In the genomic region with DNA sequence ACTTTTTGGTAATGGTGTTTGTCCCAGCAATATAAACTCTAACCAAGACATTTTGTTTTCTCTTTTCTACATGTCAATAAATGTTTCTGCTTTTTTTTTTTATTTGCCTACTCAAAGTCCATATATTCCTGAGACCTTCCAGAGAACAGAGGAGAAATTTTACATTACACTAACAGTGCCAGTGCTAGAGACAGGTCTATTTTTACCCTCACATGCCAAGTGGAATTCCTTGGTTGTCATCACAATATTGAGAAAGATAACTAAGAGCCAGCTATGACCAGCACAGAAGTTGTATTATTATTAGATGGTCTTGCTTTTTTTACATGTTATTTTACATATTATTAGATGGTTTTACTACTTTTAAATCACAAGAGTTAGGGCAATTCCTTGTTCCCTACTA, we compare ENCODE assay signal across 24 mouse cellular contexts.
DNase-seq lines count a peak whose midpoint lies in the region; ATAC-seq lines count a peak whose summit lies in the region.
"Had no signal": no experiment of that assay in that cellular context is flagged by ENCODE, and none has a peak within 500 bp of the region (broad histone marks: within the 10 kb centered on the region; RNA-seq: fewer than 3 reads in every experiment).

No protein-coding gene starts in this region.

- no peak for ATAC-seq in heart, embryonic 11.5 days (replicated peaks; ENCODE audit: insufficient number of reproducible peaks, low FRiP score, low TSS enrichment)
- no peak for ATAC-seq in heart, embryonic 13.5 days (ENCODE audit: extremely low read depth, insufficient number of reproducible peaks, low FRiP score, low TSS enrichment)
- peak; percentile 81 for ATAC-seq in heart, embryonic 16.5 days (replicated peaks; ENCODE audit: extremely low read depth, insufficient read depth, low FRiP score)
- no peak for ATAC-seq in midbrain, embryonic 11.5 days (ENCODE audit: low FRiP score)
- ATAC-seq in midbrain, embryonic 14.5 days (ENCODE audit: low FRiP score, low TSS enrichment): no peak
- ATAC-seq: forebrain, embryonic 14.5 days had no signal

- H3K36me3 ChIP-seq in heart, embryonic 11.5 days (ENCODE audit: control insufficient read depth, insufficient read depth, low read length): no peaks in the 10 kb centered on the region
- no peaks in the 10 kb centered on the region for H3K36me3 ChIP-seq in heart, embryonic 13.5 days
- no peaks in the 10 kb centered on the region for H3K36me3 ChIP-seq in heart, embryonic 16.5 days (ENCODE audit: control insufficient read depth, insufficient read depth)
- H3K36me3 ChIP-seq in midbrain, embryonic 11.5 days (ENCODE audit: control insufficient read depth, insufficient read depth, low read length): no peaks in the 10 kb centered on the region
- no peaks in the 10 kb centered on the region for H3K36me3 ChIP-seq in midbrain, embryonic 14.5 days (ENCODE audit: control insufficient read depth, insufficient read depth, low read length)
- H3K36me3 ChIP-seq: embryonic facial prominence, embryonic 13.5 days; embryonic facial prominence, embryonic 15.5 days; forebrain, embryonic 10.5 days; forebrain, embryonic 12.5 days had no signal

- H3K4me3 ChIP-seq in heart, embryonic 11.5 days (ENCODE audit: low read depth, low read length): no peak overlapping the region
- no peak overlapping the region for H3K4me3 ChIP-seq in heart, embryonic 13.5 days
- H3K4me3 ChIP-seq in heart, embryonic 16.5 days (ENCODE audit: low read length): no peak overlapping the region
- H3K4me3 ChIP-seq in midbrain, embryonic 11.5 days (ENCODE audit: low read depth, low read length): no peak overlapping the region
- H3K4me3 ChIP-seq in midbrain, embryonic 14.5 days (replicated peaks; ENCODE audit: low read depth, low read length): no peak overlapping the region
- H3K4me3 ChIP-seq: embryonic facial prominence, embryonic 13.5 days; embryonic facial prominence, embryonic 15.5 days; erythroblast, embryonic 14.5 days; forebrain, embryonic 10.5 days; forebrain, embryonic 12.5 days had no signal

- peak overlapping the region; percentile 23; the same call in 1 of the 2 replicates for H3K27ac ChIP-seq in heart, embryonic 11.5 days (ENCODE audit: low read depth, low read length)
- peak overlapping the region; percentile 83 for H3K27ac ChIP-seq in heart, embryonic 13.5 days (replicated peaks)
- peak overlapping the region; percentile 83 for H3K27ac ChIP-seq in heart, embryonic 16.5 days (ENCODE audit: low read length)
- no peak overlapping the region for H3K27ac ChIP-seq in midbrain, embryonic 11.5 days (ENCODE audit: low read depth, low read length)
- no peak overlapping the region for H3K27ac ChIP-seq in midbrain, embryonic 14.5 days (replicated peaks; ENCODE audit: low read depth, low read length)
- H3K27ac ChIP-seq: embryonic facial prominence, embryonic 13.5 days; embryonic facial prominence, embryonic 15.5 days; forebrain, embryonic 10.5 days; forebrain, embryonic 12.5 days had no signal

- H3K9me3 ChIP-seq in heart, embryonic 11.5 days (replicated peaks; ENCODE audit: control insufficient read depth, low read length): no peaks in the 10 kb centered on the region
- H3K9me3 ChIP-seq in heart, embryonic 13.5 days: no peaks in the 10 kb centered on the region
- no peaks in the 10 kb centered on the region for H3K9me3 ChIP-seq in heart, embryonic 16.5 days (replicated peaks; ENCODE audit: control insufficient read depth, low read length)
- H3K9me3 ChIP-seq in midbrain, embryonic 11.5 days (ENCODE audit: control insufficient read depth, low read length): no peaks in the 10 kb centered on the region
- H3K9me3 ChIP-seq in midbrain, embryonic 14.5 days (ENCODE audit: control insufficient read depth, low read length): no peaks in the 10 kb centered on the region
- H3K9me3 ChIP-seq: embryonic facial prominence, embryonic 13.5 days; embryonic facial prominence, embryonic 15.5 days; forebrain, embryonic 10.5 days; forebrain, embryonic 12.5 days had no signal

- DNase-seq in heart, postnatal 36 days: no peak
- no peak for DNase-seq in heart, postnatal 25 days (ENCODE audit: low spot score)
- DNase-seq in heart, adult 8-10 months (ENCODE audit: low spot score): no peak
- DNase-seq in midbrain, embryonic 11.5 days (ENCODE audit: low spot score, missing footprints): peak; percentile 19
- DNase-seq in midbrain, embryonic 14.5 days: no peak
- DNase-seq: adrenal gland, adult 2 months; adrenal gland, postnatal 10 days; adrenal gland, postnatal 25 days; cerebellum, adult 11 months; cerebellum, adult 18-20 months; cerebellum, adult 8-10 months; cerebellum, adult 9-11 months; cerebellum, postnatal 14 days; cerebellum, postnatal 36 days; embryo, embryonic 11 days had no signal

- intact Hi-C loops in heart, postnatal 36 days (cut with DNase I): no loop called here
- intact Hi-C loops in heart, postnatal 25 days (cut with DNase I): no loop called here

- no peaks in the 10 kb centered on the region for H3K27me3 ChIP-seq in heart, embryonic 11.5 days (ENCODE audit: control insufficient read depth, insufficient read depth, low read length)
- H3K27me3 ChIP-seq in heart, embryonic 13.5 days (replicated peaks): no peaks in the 10 kb centered on the region
- H3K27me3 ChIP-seq in heart, embryonic 16.5 days (ENCODE audit: control insufficient read depth, insufficient read depth, low read length): no peaks in the 10 kb centered on the region
- no peaks in the 10 kb centered on the region for H3K27me3 ChIP-seq in midbrain, embryonic 11.5 days (ENCODE audit: control insufficient read depth, insufficient read depth, low read length)
- H3K27me3 ChIP-seq in midbrain, embryonic 14.5 days (ENCODE audit: control insufficient read depth, insufficient read depth, low read length): no peaks in the 10 kb centered on the region
- H3K27me3 ChIP-seq: embryonic facial prominence, embryonic 13.5 days; embryonic facial prominence, embryonic 15.5 days; forebrain, embryonic 12.5 days had no signal

- peaks cover 3% of the 10 kb centered on the region; the same call in 1 of the 2 replicates for H3K4me1 ChIP-seq in heart, embryonic 11.5 days (ENCODE audit: control insufficient read depth, insufficient read depth, low read length)
- peaks cover 20% of the 10 kb centered on the region for H3K4me1 ChIP-seq in heart, embryonic 13.5 days
- H3K4me1 ChIP-seq in heart, embryonic 16.5 days (ENCODE audit: control insufficient read depth, insufficient read depth, low read length): peaks cover 8% of the 10 kb centered on the region
- H3K4me1 ChIP-seq in midbrain, embryonic 11.5 days (ENCODE audit: control insufficient read depth, insufficient read depth, low read length): 0 out of 2 replicates have a peak, but pooled peaks cover 2% of the 10 kb centered on the region
- H3K4me1 ChIP-seq in midbrain, embryonic 14.5 days (ENCODE audit: control insufficient read depth, insufficient read depth, low read length): no peaks in the 10 kb centered on the region
- H3K4me1 ChIP-seq: embryonic facial prominence, embryonic 13.5 days; embryonic facial prominence, embryonic 15.5 days; forebrain, embryonic 10.5 days; forebrain, embryonic 12.5 days had no signal

- no peak overlapping the region for H3K4me2 ChIP-seq in heart, embryonic 11.5 days
- H3K4me2 ChIP-seq in heart, embryonic 13.5 days: 0 out of 2 replicates have a peak overlapping the region, but pooled peaks have one; percentile 0
- H3K4me2 ChIP-seq in heart, embryonic 16.5 days (ENCODE audit: low read depth, low read length): peak overlapping the region; percentile 34
- no peak overlapping the region for H3K4me2 ChIP-seq in midbrain, embryonic 11.5 days
- H3K4me2 ChIP-seq in midbrain, embryonic 14.5 days (ENCODE audit: low read length): no peak overlapping the region
- H3K4me2 ChIP-seq: embryonic facial prominence, embryonic 13.5 days; embryonic facial prominence, embryonic 15.5 days; forebrain, embryonic 12.5 days had no signal

- no peak overlapping the region for H3K9ac ChIP-seq in heart, embryonic 11.5 days (ENCODE audit: low read depth, low read length)
- no peak overlapping the region for H3K9ac ChIP-seq in heart, embryonic 13.5 days
- H3K9ac ChIP-seq in heart, embryonic 16.5 days (ENCODE audit: low read length): no peak overlapping the region
- H3K9ac ChIP-seq in midbrain, embryonic 11.5 days (ENCODE audit: low read length): no peak overlapping the region
- no peak overlapping the region for H3K9ac ChIP-seq in midbrain, embryonic 14.5 days (replicated peaks; ENCODE audit: low read length)
- H3K9ac ChIP-seq: embryonic facial prominence, embryonic 13.5 days; embryonic facial prominence, embryonic 15.5 days; forebrain, embryonic 12.5 days had no signal

Comparison
In these comparisons a context has a peak if more than half of its experiments do, and no peak if none do; other contexts are left out.
1. H3K4me2 ChIP-seq: peak in heart, embryonic 13.5 days (single experiment) and heart, embryonic 16.5 days (single experiment); none in heart, embryonic 11.5 days (single experiment), midbrain, embryonic 11.5 days (single experiment) and midbrain, embryonic 14.5 days (single experiment).
2. H3K27ac ChIP-seq: peak in heart, embryonic 11.5 days (single experiment), heart, embryonic 13.5 days (single experiment) and heart, embryonic 16.5 days (single experiment); none in midbrain, embryonic 11.5 days (single experiment) and midbrain, embryonic 14.5 days (single experiment).